Mouse (Mus musculus) intestine, embryonic 16.5 days (tissue): ENCODE measurements around the gene Echdc2. TPM values are rescaled to one million over a fixed set of nuclear protein-coding genes. Genes with fewer than 3 reads are reported as not detected.

Experiments
- ATAC-seq: fragments of 200-750 bp; cut with Nextera tagmentation; 2 replicates; pipeline ENCODE4 v1.8.0; 2017; ENCODE audit warnings: moderate TSS enrichment, moderate library complexity
- H3K27ac ChIP-seq: fragments of 300-500 bp; sonication (generic); 2 replicates; pipeline ENCODE4 v1.5.1; 2014; ENCODE audit warnings: mild to moderate bottlenecking, low read length
- H3K27me3 ChIP-seq: fragments of 300-500 bp; sonication (generic); replicated peaks from 2 replicates; pipeline ENCODE4 v1.6.1; 2014; ENCODE audit warnings: low read length, control low read depth, mixed read lengths; ENCODE audit not compliant: control insufficient read depth, insufficient read depth
- H3K36me3 ChIP-seq: fragments of 300-500 bp; sonication (generic); 2 replicates; pipeline ENCODE4 v1.6.1; 2014; ENCODE audit warnings: low read length, control low read depth; ENCODE audit not compliant: control insufficient read depth, insufficient read depth
- H3K4me1 ChIP-seq: fragments of 300-500 bp; sonication (generic); 2 replicates; pipeline ENCODE4 v1.6.1; 2014; ENCODE audit warnings: low read length, control low read depth, mixed read lengths; ENCODE audit not compliant: control insufficient read depth, insufficient read depth
- H3K4me2 ChIP-seq: fragments of 300-500 bp; sonication (generic); 2 replicates; pipeline ENCODE4 v1.6.1; 2014; ENCODE audit warnings: low read depth, low read length, control low read depth
- H3K4me3 ChIP-seq: fragments of 300-500 bp; sonication (generic); 2 replicates; pipeline ENCODE4 v1.5.1; 2014; ENCODE audit warnings: mild to moderate bottlenecking, low read length
- H3K9ac ChIP-seq: fragments of 300-500 bp; sonication (generic); 2 replicates; pipeline ENCODE4 v1.6.1; 2014; ENCODE audit warnings: low read depth, low read length
- H3K9me3 ChIP-seq: fragments of 300-500 bp; sonication (generic); 2 replicates; pipeline ENCODE4 v1.6.1; 2016; ENCODE audit warnings: low read length, control low read depth; ENCODE audit not compliant: control insufficient read depth
- WGBS: fragments of 180-500 bp; shearing (Covaris S2); extraction: QIAGEN DNeasy Blood & Tissue Kit; methylation state at CpG from one replicate; pipeline ENCODE4 v1.1.7; 2014; 5-methylcytosine and 5-hydroxymethylcytosine counted together
- polyA plus RNA-seq: library from polyadenylated mRNA; unstranded; fragments of >200 nt; fragmentation: Nextera tagmentation; extraction: Ambion mirVana; gene quantifications from 2 replicates; pipeline ENCODE4 v1.2.1, GENCODE M21; 2015

Gene Echdc2
- polyA plus RNA-seq, 1 experiment from 2014 or later: 36.0 TPM

DNA sequence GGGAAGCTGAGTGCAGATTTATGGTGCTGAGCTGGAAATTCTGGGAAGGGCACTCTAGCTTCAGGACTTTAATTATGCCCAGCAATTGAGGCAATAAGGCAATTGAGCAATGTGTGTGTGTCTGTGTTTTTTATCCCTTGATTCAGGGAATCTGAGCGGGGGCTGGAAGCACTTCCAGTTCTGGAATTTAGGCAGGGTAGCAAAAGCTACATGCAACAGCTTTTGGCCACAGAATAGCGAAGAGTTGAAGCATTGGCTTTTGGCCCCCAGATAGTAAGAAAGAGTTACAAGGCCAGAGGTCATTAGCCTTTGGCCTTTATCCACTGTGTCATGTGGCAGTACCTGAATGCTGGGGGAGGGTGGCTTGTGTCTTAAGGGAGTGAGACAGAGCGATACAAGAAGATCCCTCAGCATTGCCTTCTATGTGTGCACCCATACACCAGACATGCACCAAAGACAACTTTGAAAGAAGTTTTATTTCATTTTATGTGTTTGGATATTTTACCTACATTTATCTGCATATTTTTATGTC, 60.2 kb downstream of the Echdc2 start:
- 44% methylated on average over 3 of the region's 3 CpGs for WGBS

More for the DNA sequence above, 60.2 kb downstream of the Echdc2 start:
- Histone ChIP-seq H3K4me2 (no peak overlapping the region), H3K27me3 (no peaks in the 10 kb centered on the region), H3K36me3 (no peaks in the 10 kb centered on the region), H3K4me3 (no peak overlapping the region), H3K9ac (no peak overlapping the region), H3K9me3 (no peaks in the 10 kb centered on the region), H3K27ac (no peak overlapping the region; the same call in 1 of the 2 replicates), H3K4me1 (no peaks in the 10 kb centered on the region)
- ATAC-seq: peak; percentile 73; the same call in 1 of the 2 replicates

Other genes with a start within 250 kb of the Echdc2 start
- 142 and 155 TPM in 2 replicates for gene Cpt2, start 241.8 kb upstream of the Echdc2 start, polyA plus RNA-seq
- 0.12 and 0.15 TPM in 2 replicates for gene Slc1a7, start 197.1 kb upstream of the Echdc2 start, polyA plus RNA-seq
- 0.72 and 1.5 TPM in 2 replicates for gene Podn, start 69.0 kb upstream of the Echdc2 start, polyA plus RNA-seq
- gene Scp2, start 20.4 kb upstream of the Echdc2 start, polyA plus RNA-seq: 372 and 434 TPM in 2 replicates
- 0.09 and 0.15 TPM in 2 replicates for gene Zyg11a, start 52.6 kb downstream of the Echdc2 start, polyA plus RNA-seq
- 5.7 and 5.9 TPM in 2 replicates for gene Zyg11b, start 135.7 kb downstream of the Echdc2 start, polyA plus RNA-seq
- 67.0 and 68.5 TPM in 2 replicates for gene Coa7, start 162.7 kb downstream of the Echdc2 start, polyA plus RNA-seq
- 0.72 and 0.99 TPM in 2 replicates for gene Shisal2a, start 217.9 kb downstream of the Echdc2 start, polyA plus RNA-seq
- 33.0 and 34.9 TPM in 2 replicates for gene Gpx7, start 241.5 kb downstream of the Echdc2 start, polyA plus RNA-seq